Mouse (Mus musculus) MEL (cell line): ENCODE results near the gene Gnaz.

Experiments
- GATA1 ChIP-seq: IDR thresholded peaks from 2 replicates; pipeline ENCODE4 v1.6.1; 2011; ENCODE audit warnings: low read depth, low read length, improper control_type of control experiment
- POLR2A ChIP-seq, 2 experiments: IDR thresholded peaks; 2 replicates each; pipeline ENCODE4 v1.6.1; 2011 to 2012; ENCODE audit warnings: low read length in 2 of 2, mild to moderate bottlenecking in 2 of 2, control low read depth in 1 of 2, improper control_type of control experiment in 1 of 2, low read depth in 1 of 2, moderate library complexity in 1 of 2; ENCODE audit not compliant: control insufficient read depth in 1 of 2, insufficient read depth in 1 of 2, poor library complexity in 1 of 2
- POLR2AphosphoS5 ChIP-seq: IDR thresholded peaks from 2 replicates; pipeline ENCODE4 v1.6.1; 2012; ENCODE audit warnings: low read depth, borderline replicate concordance, mild to moderate bottlenecking, inconsistent platforms, low read length, moderate library complexity, mixed read lengths

DNA sequence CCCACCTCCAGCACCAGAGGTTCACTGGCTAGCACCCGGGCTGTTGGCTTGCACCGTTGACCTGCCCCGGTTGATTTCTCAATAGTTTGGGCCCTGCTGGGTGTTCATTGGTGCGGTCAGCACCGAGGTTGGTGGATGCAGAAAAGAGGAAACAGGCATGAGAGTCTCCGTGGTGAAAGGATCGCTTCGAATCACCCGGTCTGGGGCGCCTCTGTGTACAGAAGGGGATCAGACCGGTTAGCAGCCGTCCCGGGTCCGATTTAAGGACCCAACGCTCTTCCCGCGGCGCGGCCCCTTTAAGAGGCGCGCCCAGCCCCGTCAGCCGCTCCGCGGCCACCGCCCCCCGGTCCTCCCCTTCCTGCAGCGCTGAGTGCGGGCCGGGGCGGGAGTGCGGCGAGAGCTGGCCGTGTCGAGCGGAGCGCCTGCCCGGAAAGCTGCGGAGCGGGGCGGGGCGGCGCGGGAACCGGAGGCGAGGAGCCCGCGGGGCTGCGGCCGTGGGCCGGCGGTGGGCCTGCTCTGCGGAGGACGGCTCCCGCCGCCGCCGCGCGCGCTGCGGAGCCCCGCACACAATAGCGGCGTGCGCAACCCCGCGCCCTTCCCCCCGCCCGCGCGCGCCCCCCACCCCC is 93.4 kb downstream of the Gnaz start, which contains the start of gene Bcr:
- TF ChIP-seq POLR2AphosphoS5 = no peak
- no peak for TF ChIP-seq POLR2A (IDR thresholded peaks at IDR 0.05; ENCODE audit: control insufficient read depth in 1 of 2, insufficient read depth in 1 of 2, low read depth in 1 of 2, low read length in 2 of 2, poor library complexity in 1 of 2)
- TF ChIP-seq GATA1 = no peak
